Mouse (Mus musculus): ENCODE results near the gene Tuba4a. TPM values are rescaled to one million over a fixed set of nuclear protein-coding genes. Genes with fewer than 3 reads are reported as not detected.

Tuba4a gene
- 100 to 1,000 TPM in 1 of 2 experiments, 1 to 10 TPM in 1; 6.5 to 102 TPM for polyA plus RNA-seq (2012; fragmentation: generic; extraction: Trizol)

GRCm38 (mm10) chr1:75219531-75219930 lies at the start of gene Tuba4a:
Tuba4a (minus strand) TSS chr1:75219865.

GRCm38 (mm10) chr1:75264091-75264880 lies 44.6 kb upstream of the Tuba4a start, which contains the start of gene Ptprn:
Ptprn (minus strand) TSS chr1:75264502.

GRCm38 (mm10) chr1:75236117-75237050 lies 16.7 kb upstream of the Tuba4a start, which contains the start of gene Dnajb2:
Dnajb2 (plus strand) TSS chr1:75236406.

GRCm38 (mm10) chr1:75231664-75232152 lies 12.0 kb upstream of the Tuba4a start, which contains the start of gene A630095N17Rik:
A630095N17Rik (minus strand) TSS chr1:75232102.

GRCm38 (mm10) chr1:75210136-75211087 lies 9.3 kb downstream of the Tuba4a start, which contains the start of the genes Glb1l and Stk16:
Glb1l (minus strand) TSS chr1:75210813.
Stk16 (plus strand) TSS chr1:75210838.

GRCm38 (mm10) chr1:75191622-75192402 lies 27.9 kb downstream of the Tuba4a start, which contains the start of the genes Ankzf1 and Atg9a:
Ankzf1 (plus strand) TSS chr1:75192151.
Atg9a (minus strand) TSS chr1:75192196.

GRCm38 (mm10) chr1:75180105-75180590 lies 39.5 kb downstream of the Tuba4a start, which contains the start of gene Abcb6:
Abcb6 (minus strand) TSS chr1:75180392.

GRCm38 (mm10) chr1:75168472-75169464 lies 50.9 kb downstream of the Tuba4a start, which contains the start of gene Zfand2b:
Zfand2b (plus strand) TSS chr1:75168646.

Other genes starting within 250 kb of the Tuba4a start
- gene Nhej1, start 94.7 kb downstream of the Tuba4a start, polyA plus RNA-seq (2012; fragmentation: generic; extraction: Trizol) = 1 to 10 TPM; 6.5 to 6.6 TPM
- under 1 TPM; 0.01 to 0.46 TPM for gene Slc23a3, start 86.0 kb downstream of the Tuba4a start, polyA plus RNA-seq (2012; fragmentation: generic; extraction: Trizol)
- 10 to 100 TPM; 21.7 to 39.3 TPM for gene Cnppd1, start 77.2 kb downstream of the Tuba4a start, polyA plus RNA-seq (2012; fragmentation: generic; extraction: Trizol)
- 10 to 100 TPM; 41.2 to 57.7 TPM for gene Retreg2, start 77.1 kb downstream of the Tuba4a start, polyA plus RNA-seq (2012; fragmentation: generic; extraction: Trizol)
- 10 to 100 TPM; 35.1 to 38.6 TPM for gene Zfand2b, start 51.2 kb downstream of the Tuba4a start, polyA plus RNA-seq (2012; fragmentation: generic; extraction: Trizol)
- gene Abcb6, start 39.5 kb downstream of the Tuba4a start, polyA plus RNA-seq (2012; fragmentation: generic; extraction: Trizol) = 10 to 100 TPM in 1 of 2 experiments, 1 to 10 TPM in 1; 8.1 to 19.2 TPM
- gene Ankzf1, start 27.7 kb downstream of the Tuba4a start, polyA plus RNA-seq (2012; fragmentation: generic; extraction: Trizol) = 1 to 10 TPM; 3.5 to 6.8 TPM
- gene Atg9a, start 27.7 kb downstream of the Tuba4a start, polyA plus RNA-seq (2012; fragmentation: generic; extraction: Trizol) = 10 to 100 TPM; 13.1 to 26.6 TPM
- gene Glb1l, start 9.1 kb downstream of the Tuba4a start, polyA plus RNA-seq (2012; fragmentation: generic; extraction: Trizol) = 1 to 10 TPM in 1 of 2 experiments, under 1 TPM in 1; 0.15 to 7.5 TPM
- 100 to 1,000 TPM in 1 of 2 experiments, 10 to 100 TPM in 1; 77.1 to 116 TPM for gene Stk16, start 9.0 kb downstream of the Tuba4a start, polyA plus RNA-seq (2012; fragmentation: generic; extraction: Trizol)
- gene A630095N17Rik, start 12.2 kb upstream of the Tuba4a start, polyA plus RNA-seq (2012; fragmentation: generic; extraction: Trizol) = not detected
- 10 to 100 TPM; 17.9 to 34.8 TPM for gene Dnajb2, start 16.5 kb upstream of the Tuba4a start, polyA plus RNA-seq (2012; fragmentation: generic; extraction: Trizol)
- under 1 TPM; 0.26 to 0.82 TPM for gene Ptprn, start 44.6 kb upstream of the Tuba4a start, polyA plus RNA-seq (2012; fragmentation: generic; extraction: Trizol)
- not detected for gene Resp18, start 58.5 kb upstream of the Tuba4a start, polyA plus RNA-seq (2012; fragmentation: generic; extraction: Trizol)
- gene Dnpep, start 98.1 kb upstream of the Tuba4a start, polyA plus RNA-seq (2012; fragmentation: generic; extraction: Trizol) = 100 to 1,000 TPM in 1 of 2 experiments, 10 to 100 TPM in 1; 81.6 to 131 TPM
- gene Des, start 140.5 kb upstream of the Tuba4a start, polyA plus RNA-seq (2012; fragmentation: generic; extraction: Trizol) = 1 to 10 TPM; 1.0 to 1.3 TPM
- 10 to 100 TPM in 1 of 2 experiments, 1 to 10 TPM in 1; 7.3 to 31.3 TPM for gene Speg, start 155.4 kb upstream of the Tuba4a start, polyA plus RNA-seq (2012; fragmentation: generic; extraction: Trizol)
- gene Gmppa, start 216.1 kb upstream of the Tuba4a start, polyA plus RNA-seq (2012; fragmentation: generic; extraction: Trizol) = 100 to 1,000 TPM in 1 of 2 experiments, 10 to 100 TPM in 1; 59.9 to 119 TPM
- under 1 TPM in 1 of 2 experiments, not detected in 1; 0.04 TPM for gene Asic4, start 230.6 kb upstream of the Tuba4a start, polyA plus RNA-seq (2012; fragmentation: generic; extraction: Trizol)

Measured in C3H10T1/2 (cell line).